In genomic region chr1:155127429-155127934, GRCm38 (mm10) we compare ENCODE assay signal across 17 mouse cellular contexts.
"Had no signal": no experiment of that assay in that cellular context is flagged by ENCODE, and none has a peak within 500 bp of the region (broad histone marks: within the 10 kb centered on the region; RNA-seq: fewer than 3 reads in every experiment).

No protein-coding gene starts in this region.

- H3K9me3 ChIP-seq: lung, embryonic 15.5 days; midbrain, embryonic 13.5 days; midbrain, embryonic 15.5 days; neural tube, embryonic 12.5 days; stomach, embryonic 15.5 days had no signal

- H3K4me3 ChIP-seq: lung, embryonic 15.5 days; megakaryocyte, embryonic 14.5 days; midbrain, embryonic 13.5 days; midbrain, embryonic 15.5 days; neural tube, embryonic 12.5 days; stomach, embryonic 15.5 days had no signal

- DNase-seq: liver, postnatal 0 days; lung, adult 2 months; lung, postnatal 14 days; lung, postnatal 36 days; right cerebral cortex, postnatal 14 days; thymus, adult 18-20 months; thymus, postnatal 14 days; thymus, postnatal 36 days had no signal

- H3K4me1 ChIP-seq: midbrain, embryonic 13.5 days; midbrain, embryonic 15.5 days; neural tube, embryonic 12.5 days; stomach, embryonic 15.5 days had no signal

- H3K27ac ChIP-seq: lung, embryonic 15.5 days; macrophage; midbrain, embryonic 13.5 days; midbrain, embryonic 15.5 days; neural tube, embryonic 12.5 days; stomach, embryonic 15.5 days had no signal

- H3K4me2 ChIP-seq: lung, embryonic 15.5 days; midbrain, embryonic 11.5 days; midbrain, embryonic 13.5 days; midbrain, embryonic 15.5 days; neural tube, embryonic 12.5 days; stomach, embryonic 15.5 days had no signal

- ATAC-seq: liver, postnatal 0 days; lung, postnatal 0 days; midbrain, embryonic 13.5 days; midbrain, embryonic 15.5 days had no signal

- H3K9ac ChIP-seq: liver, postnatal 0 days; lung, embryonic 15.5 days; midbrain, embryonic 13.5 days; midbrain, embryonic 15.5 days; neural tube, embryonic 12.5 days; stomach, embryonic 15.5 days had no signal

- H3K27me3 ChIP-seq: lung, embryonic 15.5 days; midbrain, embryonic 13.5 days; midbrain, embryonic 15.5 days; neural tube, embryonic 12.5 days; stomach, embryonic 15.5 days had no signal

- H3K36me3 ChIP-seq: midbrain, embryonic 13.5 days; midbrain, embryonic 15.5 days; neural tube, embryonic 12.5 days; stomach, embryonic 15.5 days had no signal
